Mouse (Mus musculus) brain, embryonic 18.5 days (tissue): Measurements from ENCODE around the gene Nmd3.
A peak's percentile ranks its signal among the peaks of the same experiment; 100 is the strongest.

Experiments used
- DNase-seq: peaks from one replicate; pipeline ENCODE4 v3.0.0-alpha.2; 2012; ENCODE audit warnings: low read depth, low spot score

The Nmd3 gene

DNA sequence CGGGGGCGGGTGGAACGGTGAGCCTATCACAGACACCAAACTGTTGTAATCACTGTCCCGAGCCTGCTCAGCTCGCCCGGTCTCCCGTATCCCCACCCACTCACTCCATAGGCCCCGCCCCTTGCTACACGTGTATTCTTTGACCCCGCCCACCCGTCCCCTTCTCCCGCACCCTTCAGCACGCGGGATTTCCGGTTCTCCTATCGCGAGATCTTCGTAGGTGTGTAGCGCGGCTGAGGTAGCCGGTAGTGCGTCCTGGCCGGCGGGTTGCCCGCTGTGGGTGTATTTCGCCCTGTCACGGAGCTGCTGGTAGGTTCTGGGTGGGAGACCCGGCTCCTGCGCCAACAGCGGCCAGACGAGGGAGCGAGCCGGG lies at the start of gene Nmd3:
Nmd3 (plus strand) TSS at position 172 of the 373 bp plus-strand sequence.
- DNase-seq = peak; percentile 83

DNA sequence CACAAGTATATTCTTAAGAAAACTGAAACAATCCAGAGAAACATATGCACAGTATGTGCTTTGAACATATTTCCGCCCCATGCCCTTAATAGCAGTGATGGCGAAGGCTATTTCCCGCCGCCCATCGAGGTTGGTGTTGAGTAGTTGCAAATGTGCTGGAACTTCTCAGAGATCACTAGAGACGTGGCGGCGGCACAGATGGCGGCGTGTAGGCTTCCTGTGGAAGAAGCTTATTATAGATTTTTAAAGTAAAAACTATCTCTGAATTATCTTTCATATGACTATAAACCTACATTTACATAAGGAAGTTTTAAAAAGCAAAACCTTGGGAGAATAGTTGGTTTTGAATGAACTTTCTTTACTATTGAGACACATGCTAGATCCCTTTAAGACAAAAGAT lies 48.4 kb upstream of the Nmd3 start:
- DNase-seq = no peak

DNA sequence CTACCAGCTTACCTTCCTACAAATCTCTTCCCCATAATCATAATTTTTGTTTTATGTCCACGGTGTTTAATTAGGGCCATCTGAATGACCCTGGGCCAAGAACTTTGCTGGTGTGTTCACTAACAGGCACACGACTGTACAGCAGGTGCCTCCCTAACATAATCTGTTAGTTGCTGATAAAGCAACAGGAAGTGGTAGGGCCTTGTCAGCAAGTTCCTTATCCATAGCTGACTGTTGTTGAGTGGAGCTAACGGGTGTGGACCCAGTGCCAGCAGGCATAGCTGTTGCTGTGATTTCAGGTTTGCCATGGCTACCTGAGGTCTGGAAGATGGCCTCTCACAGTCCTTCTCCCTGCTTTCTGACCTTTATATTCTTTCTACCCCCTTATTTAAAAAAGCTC lies 47.6 kb upstream of the Nmd3 start:
- DNase-seq = no peak

DNA sequence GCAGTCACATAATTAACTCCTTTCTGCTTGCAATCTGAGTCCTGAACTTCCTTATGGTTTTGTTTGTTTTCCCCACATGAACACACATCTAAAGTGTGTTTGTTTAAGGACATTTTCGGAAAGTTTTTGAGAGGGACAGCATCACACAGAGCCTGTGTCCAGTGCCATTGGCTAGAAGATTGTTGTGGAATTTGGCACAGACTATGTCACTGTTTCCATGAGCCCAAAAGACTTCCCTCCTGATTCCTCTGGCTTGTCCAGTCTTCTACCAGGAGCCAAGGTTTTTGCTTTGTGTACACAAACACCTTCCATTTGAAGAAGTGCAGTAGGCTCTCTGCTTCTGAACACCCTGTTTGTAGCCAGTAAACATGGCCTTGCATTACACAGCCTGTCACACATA lies 32.0 kb upstream of the Nmd3 start:
- DNase-seq = no peak

DNA sequence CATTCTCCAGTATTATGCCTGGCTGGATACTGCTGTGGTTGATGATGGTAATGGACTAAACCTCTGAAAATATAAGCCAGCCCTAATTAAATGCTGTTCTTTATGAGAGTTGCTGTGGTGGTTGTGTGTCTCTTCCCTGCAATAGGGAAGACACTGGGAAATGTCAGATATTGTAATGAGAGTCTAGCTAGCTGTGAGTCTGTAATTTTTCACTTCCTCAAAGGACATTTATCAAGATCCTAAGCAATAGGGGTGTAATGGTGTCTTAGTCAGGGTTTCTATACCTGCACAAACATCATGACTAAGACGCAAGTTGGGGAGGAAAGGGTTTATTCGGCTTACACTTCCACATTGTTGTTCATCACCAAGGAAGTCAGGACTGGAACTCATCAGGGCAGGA lies 30.8 kb upstream of the Nmd3 start:
- no peak for DNase-seq

DNA sequence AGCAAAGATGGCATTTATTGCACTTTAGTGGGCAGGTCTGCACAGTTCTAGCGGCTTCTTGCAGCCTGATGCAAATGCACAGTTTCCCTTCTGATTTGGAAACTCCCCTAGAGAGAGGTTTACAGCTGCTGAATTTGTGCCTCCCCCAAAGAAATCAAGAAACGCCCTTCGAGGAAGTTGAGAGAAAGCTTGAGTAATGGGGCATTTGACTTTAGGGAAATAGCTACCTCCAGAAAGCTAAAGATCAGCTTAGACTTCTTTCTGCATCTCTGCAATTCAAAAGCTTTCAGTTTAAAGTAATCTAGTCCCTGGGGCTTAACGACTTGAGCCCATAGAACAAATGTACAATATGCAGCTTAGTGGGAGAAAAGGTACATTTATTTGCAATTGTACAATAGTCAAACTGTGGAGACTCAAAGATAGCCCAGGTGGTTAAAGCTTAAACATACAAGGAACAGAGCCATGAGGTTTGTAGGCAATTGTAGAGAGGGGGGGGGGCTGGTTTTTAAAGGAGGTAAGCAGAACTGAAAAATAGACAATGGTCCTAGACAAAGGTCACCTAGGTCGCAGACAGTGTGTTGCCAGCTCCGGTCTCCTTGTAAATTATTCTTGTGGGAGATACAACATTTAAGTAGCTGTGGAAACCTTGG lies 21.8 kb upstream of the Nmd3 start:
- no peak for DNase-seq

DNA sequence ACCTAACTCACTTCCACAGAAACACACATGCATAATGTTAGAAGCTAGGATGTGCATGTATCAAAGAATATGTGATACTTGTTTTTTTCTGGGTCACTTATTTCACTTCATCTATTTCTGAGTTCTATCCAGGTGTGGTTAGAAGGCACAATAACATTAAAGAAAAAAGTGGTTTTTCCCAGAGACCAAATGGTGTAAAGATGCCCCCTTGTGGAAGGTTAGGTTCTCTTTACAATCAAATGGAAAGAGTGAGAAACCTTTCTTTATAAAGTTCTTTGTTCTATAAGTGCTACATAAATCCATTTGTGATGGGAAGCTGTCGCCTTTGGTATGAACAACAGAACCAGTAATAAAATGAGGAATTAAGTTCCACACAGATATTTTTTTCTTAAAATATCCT lies 19.9 kb upstream of the Nmd3 start:
- DNase-seq = no peak

DNA sequence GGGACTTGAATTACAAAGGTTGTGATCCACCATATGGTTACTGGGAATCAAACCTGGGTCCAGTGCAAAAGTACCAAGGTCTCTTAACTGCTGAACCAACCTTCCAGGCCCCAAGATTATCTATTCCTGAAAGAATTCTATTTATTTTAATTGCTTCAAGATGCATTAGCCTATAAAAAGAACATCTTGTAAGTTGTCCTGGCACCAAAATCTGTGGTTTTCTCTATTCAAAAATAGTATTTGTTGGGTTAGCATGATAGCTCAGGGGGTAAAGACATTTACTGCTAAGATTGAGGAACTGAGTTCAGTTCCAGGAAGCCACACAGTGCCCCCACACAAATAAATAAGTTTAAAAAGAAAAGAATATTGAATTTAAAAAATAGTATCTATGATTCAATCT lies 19.4 kb upstream of the Nmd3 start:
- no peak for DNase-seq

DNA sequence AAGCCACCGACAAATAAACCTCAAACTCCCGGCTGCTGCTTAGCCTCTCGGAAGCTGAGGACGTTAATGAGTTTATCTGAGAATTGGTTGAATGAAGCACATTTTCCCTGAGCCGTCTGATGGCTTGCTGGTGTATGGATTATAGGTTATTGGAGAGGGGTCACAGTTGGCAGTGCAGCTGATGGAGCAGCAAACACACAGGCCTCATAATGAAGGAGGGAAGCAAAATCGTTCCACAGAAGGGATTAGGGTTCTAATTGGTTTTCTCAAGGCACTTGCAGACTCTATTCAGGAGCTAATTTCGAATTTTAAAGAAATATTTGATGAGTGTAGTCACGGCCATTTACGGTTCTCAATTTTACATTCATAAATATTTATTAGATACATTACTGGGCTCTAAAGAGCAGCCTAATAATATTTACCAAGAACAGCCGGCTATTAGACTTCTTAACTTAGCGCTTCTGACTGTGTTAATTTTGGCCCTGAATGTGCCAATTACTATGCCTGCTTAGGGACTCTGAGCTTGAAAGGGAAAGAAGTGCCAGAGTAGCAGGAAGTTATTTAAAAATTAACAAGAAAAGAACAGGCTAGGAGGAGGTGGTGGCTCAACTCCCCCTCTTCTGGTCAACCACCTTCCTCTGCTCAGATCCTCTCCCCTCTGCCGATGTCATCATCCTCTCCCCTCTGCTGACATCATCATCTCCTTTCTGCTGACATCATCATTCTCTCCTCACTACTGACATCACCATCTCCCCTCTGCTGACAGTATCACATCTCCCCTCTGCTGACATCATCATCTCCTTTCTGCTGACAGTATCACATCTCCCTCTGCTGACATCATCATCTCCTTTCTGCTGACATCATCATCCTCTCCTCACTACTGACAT lies 12.5 kb upstream of the Nmd3 start:
- DNase-seq = peak; percentile 32

DNA sequence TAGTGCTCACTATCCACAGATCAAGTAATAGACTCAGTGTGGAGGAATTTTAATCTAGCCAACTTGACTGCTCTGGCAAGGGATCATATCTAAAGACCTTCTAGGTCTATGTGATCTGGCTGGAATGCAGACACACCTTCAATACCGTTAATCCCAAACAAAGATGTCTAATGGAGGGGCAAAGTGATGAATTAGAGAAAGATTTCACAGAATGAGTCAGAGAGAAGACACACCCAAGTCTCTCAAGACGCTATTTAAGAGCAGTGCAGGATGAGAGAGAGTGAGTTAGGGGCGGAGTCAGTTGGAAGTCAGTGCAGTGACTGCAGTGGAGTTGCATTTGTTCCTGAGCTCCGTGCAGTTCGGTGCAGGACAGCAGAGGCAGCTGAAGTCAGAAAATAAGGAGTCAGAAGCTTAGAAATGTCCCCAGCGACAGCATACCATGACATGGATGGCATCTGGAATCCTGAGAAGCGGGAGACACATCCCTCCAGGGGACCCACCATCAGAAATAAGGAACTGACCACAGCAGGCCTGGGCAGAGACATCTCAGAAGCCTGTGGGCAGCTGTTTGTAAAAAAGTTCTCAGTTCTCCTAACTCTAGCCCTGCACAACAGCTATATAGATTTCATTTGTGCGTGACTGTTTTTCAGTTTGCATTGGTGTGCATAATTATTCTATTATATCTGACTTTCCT lies 9.7 kb upstream of the Nmd3 start:
- no peak for DNase-seq

DNA sequence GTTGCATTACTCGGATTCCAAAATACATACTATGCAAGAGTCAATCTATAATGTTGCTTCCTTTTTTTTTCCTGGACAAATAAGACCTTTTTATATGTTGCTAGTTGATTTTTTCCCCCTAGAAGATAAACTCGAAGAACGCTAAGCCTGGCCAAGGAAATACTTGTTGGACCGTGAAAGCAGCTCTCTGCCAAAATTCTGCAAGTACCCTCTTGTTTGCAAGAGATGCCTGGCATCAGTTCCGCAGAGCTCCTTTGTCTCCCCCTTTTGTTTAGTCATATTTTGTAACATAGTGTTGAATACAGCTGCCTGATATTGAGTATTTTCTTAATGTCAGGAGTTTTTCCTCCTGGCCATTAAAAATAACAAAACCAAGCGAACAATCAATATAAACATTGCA lies 4.3 kb upstream of the Nmd3 start:
- no peak for DNase-seq

DNA sequence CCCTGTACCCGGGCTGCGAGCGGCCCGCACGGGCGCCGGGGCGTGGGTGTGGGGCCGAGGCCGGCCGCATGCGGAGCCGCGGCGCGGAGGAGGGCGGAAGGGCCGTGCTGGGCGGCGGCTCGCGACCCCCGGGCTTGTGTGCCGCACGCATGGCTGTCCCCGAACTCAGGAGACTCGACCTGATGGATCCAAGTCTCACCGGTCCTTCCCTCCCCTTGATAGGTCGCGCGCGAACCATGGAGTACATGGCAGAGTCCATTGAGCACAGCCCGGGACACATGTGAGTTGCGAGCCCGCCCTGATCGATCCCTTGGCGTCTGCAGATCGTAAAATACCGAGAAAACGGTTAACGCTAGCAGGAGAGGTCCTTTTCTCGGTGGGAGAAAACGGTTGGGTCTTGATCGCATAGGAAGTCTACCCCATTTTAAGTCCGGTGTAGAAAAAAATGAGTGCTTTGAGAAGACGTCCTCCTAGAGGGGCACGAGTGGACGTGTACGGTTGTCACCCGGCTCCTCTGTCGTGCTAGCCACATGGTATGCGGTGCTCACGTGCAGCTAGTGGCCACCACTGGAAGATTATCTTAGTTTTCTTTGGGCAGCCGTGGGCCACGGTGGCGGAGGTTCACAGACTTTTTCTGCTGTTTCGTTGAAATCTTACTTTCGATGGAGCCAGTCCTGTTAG lies 542 bp downstream of the Nmd3 start:
- no peak for DNase-seq

DNA sequence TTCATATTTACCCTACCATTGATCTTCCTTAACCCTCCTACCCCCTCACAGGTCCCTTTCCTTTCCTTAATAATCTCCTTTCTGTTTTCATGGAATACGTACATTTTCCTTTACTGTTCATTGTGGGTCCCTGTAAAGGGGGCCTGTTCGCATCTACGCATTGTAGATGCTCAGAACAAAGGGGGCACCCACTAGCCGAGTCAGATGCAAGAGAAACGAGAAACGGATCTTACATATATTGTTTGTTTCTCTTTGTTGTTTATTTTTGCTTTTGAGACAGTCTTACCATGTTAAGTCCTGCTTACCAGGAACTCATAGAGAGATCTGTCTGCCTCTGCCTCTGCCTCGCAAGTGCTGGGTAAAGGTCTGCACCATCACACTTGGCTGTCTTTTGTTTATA lies 1.4 kb downstream of the Nmd3 start:
- DNase-seq = no peak

DNA sequence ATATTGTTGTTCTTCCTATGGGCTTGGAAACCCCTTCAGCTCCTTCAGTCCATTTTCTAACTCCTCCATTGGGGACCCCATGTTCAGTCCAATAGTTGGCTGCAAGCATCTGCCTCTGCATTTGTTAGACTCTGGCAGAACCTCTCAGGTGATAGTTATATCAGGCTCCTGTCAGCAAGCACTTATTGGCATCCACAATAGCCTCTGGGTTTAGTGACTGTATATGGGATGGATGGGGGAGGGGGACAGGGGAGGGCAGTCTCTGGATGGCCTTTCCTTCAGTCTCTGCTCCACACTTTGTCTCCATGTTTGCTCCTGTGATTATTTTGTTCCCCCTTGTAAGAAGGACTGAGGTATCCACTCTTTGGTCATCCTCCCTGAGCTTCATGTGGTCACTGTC lies 9.1 kb downstream of the Nmd3 start:
- no peak for DNase-seq

DNA sequence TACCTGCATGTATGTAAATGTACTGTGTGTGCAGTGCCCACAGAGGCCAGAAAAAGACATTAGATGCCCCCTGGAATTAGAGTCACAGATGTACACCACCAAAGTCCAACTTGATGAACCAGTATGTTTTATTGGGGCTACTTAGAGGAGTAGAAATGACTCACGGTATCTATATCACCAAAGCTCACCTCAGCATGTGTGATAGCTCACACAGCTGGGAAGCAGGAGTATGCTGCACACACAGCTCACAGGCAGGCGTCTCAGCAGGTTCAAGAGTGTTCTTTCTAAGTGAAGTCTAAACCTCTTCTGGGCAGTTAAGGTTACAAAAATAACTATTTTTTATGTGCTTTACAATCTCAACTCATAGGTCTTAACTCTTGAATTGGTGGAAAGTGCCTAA lies 12.2 kb downstream of the Nmd3 start:
- no peak for DNase-seq

DNA sequence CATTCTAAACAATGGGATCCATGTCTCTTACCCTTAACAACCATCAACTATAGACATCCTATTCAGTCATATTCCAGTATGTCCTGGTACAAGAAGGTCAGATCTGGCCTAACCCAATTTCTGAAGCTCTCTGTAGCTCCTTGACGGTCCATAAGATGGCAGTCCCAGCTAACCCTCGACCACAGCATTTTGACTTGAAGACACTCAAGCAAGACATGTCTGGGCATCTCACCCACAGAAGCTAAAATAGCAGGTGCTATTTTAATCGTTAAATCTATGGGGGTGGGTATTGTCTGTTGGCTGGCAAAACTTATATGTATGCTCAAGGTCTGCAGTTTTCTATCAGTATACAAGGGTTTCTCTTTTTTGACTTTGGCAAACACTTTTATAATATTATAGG lies 33.4 kb downstream of the Nmd3 start:
- no peak for DNase-seq

DNA sequence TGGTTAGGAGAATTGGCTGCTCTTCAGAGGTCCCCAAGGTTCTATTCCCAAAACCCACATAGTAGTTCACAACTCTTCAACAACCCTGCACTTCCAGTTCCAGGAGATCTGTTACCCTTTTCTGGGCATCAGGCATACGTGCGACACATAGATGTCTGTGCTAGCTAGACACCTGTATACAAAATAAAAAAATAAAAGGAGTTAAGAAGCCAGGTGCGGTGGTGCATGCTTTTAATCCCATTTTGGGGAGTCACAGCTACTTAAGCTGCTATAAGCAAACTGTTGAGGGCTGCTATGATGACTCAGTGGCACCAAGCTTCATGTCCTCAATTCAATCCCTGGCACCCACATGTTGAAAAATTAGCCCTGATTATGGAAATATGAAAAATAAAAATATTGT lies 34.2 kb downstream of the Nmd3 start:
- DNase-seq = no peak

DNA sequence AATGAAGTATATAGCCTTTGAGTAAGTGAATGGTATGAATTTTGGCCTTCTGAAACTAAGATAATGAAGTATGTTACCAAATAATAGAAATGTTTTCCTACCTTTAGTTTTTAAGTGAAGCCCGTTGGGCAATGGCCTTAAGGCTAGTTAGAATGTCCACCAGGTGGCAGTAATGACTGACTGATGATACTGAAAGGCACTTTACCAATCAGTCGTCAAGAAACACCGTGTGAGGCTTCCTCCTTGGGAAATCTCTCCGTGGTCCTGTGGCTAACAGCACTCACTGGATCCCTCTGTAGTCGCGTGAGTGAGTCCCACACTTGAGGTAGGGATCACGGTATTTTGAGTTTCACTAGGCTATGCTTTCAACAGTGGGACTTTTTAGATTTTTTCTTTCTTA lies 34.7 kb downstream of the Nmd3 start:
- DNase-seq = peak; percentile 37

DNA sequence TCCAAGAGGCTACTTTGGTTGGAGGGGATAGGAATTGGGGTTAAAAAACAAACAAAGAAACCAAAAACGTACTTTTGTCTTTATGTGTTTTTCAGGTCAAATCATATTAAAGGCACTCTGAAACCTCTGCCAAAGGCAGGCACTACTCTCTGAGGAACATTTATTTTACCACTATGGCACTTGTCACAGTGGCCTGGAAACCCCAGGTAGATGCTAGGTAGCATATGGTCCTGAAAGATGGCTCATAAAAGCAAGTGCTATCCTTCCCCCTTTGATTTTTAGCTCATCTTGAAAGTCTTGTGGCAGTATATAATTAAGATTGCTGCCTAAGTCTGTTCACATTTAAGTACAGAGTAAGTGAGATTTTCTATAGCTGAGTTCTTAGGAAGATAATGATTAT lies 35.7 kb downstream of the Nmd3 start:
- DNase-seq = no peak

DNA sequence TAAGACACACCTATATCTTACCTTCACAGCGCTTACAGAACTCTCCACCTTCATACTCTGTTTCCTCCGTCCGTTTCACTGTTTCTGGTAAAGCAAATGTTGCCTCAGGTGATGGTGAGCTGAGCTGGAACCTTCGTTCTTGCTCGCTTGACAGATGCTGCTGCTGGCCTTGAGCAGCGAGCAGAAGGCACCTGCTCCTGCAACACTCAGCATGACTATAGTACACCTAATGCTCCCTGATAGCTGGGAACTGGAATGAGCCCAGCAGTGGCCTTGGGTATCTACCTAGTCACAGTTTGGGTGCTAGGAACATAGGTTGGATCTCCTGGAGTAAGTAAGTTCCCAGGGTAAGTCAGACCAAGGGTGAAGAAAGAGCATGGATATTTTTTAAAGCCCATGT lies 38.3 kb downstream of the Nmd3 start:
- DNase-seq = no peak

DNA sequence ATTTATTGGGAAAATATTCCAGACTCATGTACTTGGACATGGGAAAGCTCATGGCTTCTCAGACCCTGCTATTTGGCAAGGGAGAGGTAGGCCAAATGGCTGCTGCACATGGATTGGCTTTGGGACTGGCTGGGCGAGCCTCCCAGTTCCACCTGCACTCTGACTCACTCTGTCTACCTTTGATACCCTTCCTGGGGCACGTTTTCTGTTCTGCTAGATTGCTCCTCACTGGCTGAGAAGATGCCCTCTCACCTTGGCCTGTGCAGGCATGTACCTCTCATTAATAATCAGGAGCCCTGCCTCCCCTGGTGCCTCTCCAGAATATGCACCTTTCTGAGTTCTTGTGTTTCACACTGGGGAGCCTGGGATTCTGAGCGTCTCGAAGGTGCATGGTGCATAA lies 39.4 kb downstream of the Nmd3 start:
- DNase-seq = no peak

DNA sequence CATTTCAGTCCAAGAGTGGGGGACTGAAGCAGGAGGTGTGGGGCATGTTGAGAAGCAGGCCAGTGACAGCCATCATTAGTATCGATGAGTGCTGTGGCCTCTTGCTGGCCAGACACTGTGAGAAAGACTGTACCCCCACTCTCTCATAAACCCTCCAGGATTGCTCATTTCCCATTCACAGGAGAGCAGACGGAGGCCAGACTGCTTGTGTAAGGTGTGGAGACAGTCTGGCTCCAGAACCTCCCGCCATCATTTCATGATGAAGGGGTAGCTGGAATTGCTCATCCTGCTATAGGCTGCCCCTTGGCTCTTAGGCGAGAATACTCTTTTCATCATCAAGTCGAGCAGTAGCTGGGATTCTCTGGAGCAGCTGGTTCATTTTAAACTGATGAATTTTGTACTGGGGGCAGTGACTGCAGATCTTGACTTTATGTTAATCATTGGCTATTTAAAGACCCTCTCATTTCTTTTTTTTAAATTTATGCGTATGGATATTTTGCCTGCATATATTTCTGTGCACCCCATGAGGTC lies 41.1 kb downstream of the Nmd3 start:
- no peak for DNase-seq
